In the genomic region with DNA sequence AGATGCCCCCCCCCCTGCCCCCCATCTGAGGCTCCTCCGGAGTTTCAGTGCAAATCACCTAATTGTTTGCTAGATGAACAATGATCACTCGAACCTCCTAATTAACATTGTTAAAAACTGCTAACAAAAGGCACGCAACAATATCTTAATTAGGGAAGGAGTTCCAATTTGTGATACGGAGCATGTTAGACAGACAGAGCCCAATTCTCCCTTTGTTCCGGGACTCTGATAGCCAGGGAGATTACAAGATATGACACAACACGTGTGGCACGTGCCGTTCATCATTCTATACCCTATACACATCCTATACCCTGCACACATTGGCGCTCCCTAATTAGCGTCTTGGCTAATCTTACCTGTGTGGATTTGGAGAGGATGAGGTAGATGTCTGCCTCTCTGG, we compare ENCODE assay signal across 22 mouse cellular contexts.
DNase-seq lines count a peak whose midpoint lies in the region; ATAC-seq and TF ChIP-seq lines count a peak whose summit lies in the region.
"Had no signal": no experiment of that assay in that cellular context is flagged by ENCODE, and none has a peak within 500 bp of the region (broad histone marks: within the 10 kb centered on the region; RNA-seq: fewer than 3 reads in every experiment).

No protein-coding gene starts in this region.

- no peak overlapping the region for H3K27ac ChIP-seq in forebrain, embryonic 11.5 days (ENCODE audit: low read depth, low read length)
- no peak overlapping the region for H3K27ac ChIP-seq in forebrain, postnatal 0 days (ENCODE audit: low read depth, low read length)
- 0 out of 2 replicates have a peak overlapping the region, but pooled peaks have one; percentile 52 for H3K27ac ChIP-seq in heart, embryonic 10.5 days
- H3K27ac ChIP-seq: embryonic facial prominence, embryonic 13.5 days; embryonic facial prominence, embryonic 15.5 days; forebrain, embryonic 15.5 days had no signal

- WGBS in forebrain, embryonic 11.5 days: 32% methylated on average over 10 of the region's 10 CpGs
- WGBS in forebrain, postnatal 0 days: 19% methylated on average over 10 of the region's 10 CpGs
- 65% methylated on average over 10 of the region's 10 CpGs for WGBS in heart, embryonic 10.5 days

- peaks cover 37% of the 10 kb centered on the region for H3K4me1 ChIP-seq in forebrain, embryonic 11.5 days (replicated peaks; ENCODE audit: control insufficient read depth, insufficient read depth, low read length)
- H3K4me1 ChIP-seq in forebrain, postnatal 0 days (ENCODE audit: insufficient read depth): peaks cover 8% of the 10 kb centered on the region; the same call in 1 of the 2 replicates
- H3K4me1 ChIP-seq in heart, embryonic 10.5 days: peaks cover 59% of the 10 kb centered on the region

- H3K36me3 ChIP-seq in forebrain, embryonic 11.5 days (ENCODE audit: control insufficient read depth, insufficient read depth, low read length): no peaks in the 10 kb centered on the region
- no peaks in the 10 kb centered on the region for H3K36me3 ChIP-seq in forebrain, postnatal 0 days (ENCODE audit: insufficient read depth)
- H3K36me3 ChIP-seq in heart, embryonic 10.5 days: no peaks in the 10 kb centered on the region
- H3K36me3 ChIP-seq: embryonic facial prominence, embryonic 13.5 days; embryonic facial prominence, embryonic 15.5 days; forebrain, embryonic 15.5 days had no signal

- H3K4me2 ChIP-seq in forebrain, embryonic 11.5 days (ENCODE audit: low read depth, low read length, severe bottlenecking): no peak overlapping the region
- no peak overlapping the region for H3K4me2 ChIP-seq in forebrain, postnatal 0 days (ENCODE audit: low read depth)
- H3K4me2 ChIP-seq: embryonic facial prominence, embryonic 13.5 days; embryonic facial prominence, embryonic 15.5 days; forebrain, embryonic 15.5 days had no signal

- peak overlapping the region; percentile 12; the same call in 1 of the 2 replicates for H3K9ac ChIP-seq in forebrain, embryonic 11.5 days (ENCODE audit: low read length)
- H3K9ac ChIP-seq in forebrain, postnatal 0 days: no peak overlapping the region
- H3K9ac ChIP-seq: embryonic facial prominence, embryonic 13.5 days; embryonic facial prominence, embryonic 15.5 days; forebrain, embryonic 15.5 days had no signal

- ATAC-seq in forebrain, embryonic 11.5 days (replicated peaks; ENCODE audit: low FRiP score): no peak
- ATAC-seq in forebrain, postnatal 0 days: no peak
- ATAC-seq: forebrain, embryonic 15.5 days had no signal

- intact Hi-C loops in heart, postnatal 25 days (cut with DNase I): no loop called here
- intact Hi-C loops in left cerebral cortex, postnatal 14 days (cut with DNase I): no loop called here

- no peaks in the 10 kb centered on the region for H3K27me3 ChIP-seq in forebrain, embryonic 11.5 days (ENCODE audit: control insufficient read depth, insufficient read depth, low read length)
- peaks cover 3% of the 10 kb centered on the region; the same call in 1 of the 2 replicates for H3K27me3 ChIP-seq in forebrain, postnatal 0 days (ENCODE audit: insufficient read depth, low read length)
- no peaks in the 10 kb centered on the region for H3K27me3 ChIP-seq in heart, embryonic 10.5 days (ENCODE audit: insufficient read depth, poor library complexity, severe bottlenecking)
- H3K27me3 ChIP-seq: embryonic facial prominence, embryonic 13.5 days; embryonic facial prominence, embryonic 15.5 days had no signal

- H3K9me3 ChIP-seq in forebrain, embryonic 11.5 days (ENCODE audit: control insufficient read depth, low read length): no peaks in the 10 kb centered on the region
- H3K9me3 ChIP-seq in forebrain, postnatal 0 days (ENCODE audit: low read length): no peaks in the 10 kb centered on the region
- no peaks in the 10 kb centered on the region for H3K9me3 ChIP-seq in heart, embryonic 10.5 days
- H3K9me3 ChIP-seq: embryonic facial prominence, embryonic 13.5 days; embryonic facial prominence, embryonic 15.5 days; forebrain, embryonic 15.5 days had no signal

- TF ChIP-seq POLR2A in brain, embryonic 14.5 days (IDR thresholded peaks at IDR 0.05; ENCODE audit: borderline replicate concordance, extremely low read depth, insufficient read depth, insufficient read length, poor library complexity, severe bottlenecking): no peak

- no peak overlapping the region for H3K4me3 ChIP-seq in forebrain, embryonic 11.5 days (ENCODE audit: low read depth, low read length)
- no peak overlapping the region for H3K4me3 ChIP-seq in forebrain, postnatal 0 days (ENCODE audit: low read depth, low read length)
- no peak overlapping the region for H3K4me3 ChIP-seq in heart, embryonic 10.5 days
- H3K4me3 ChIP-seq: embryonic facial prominence, embryonic 13.5 days; embryonic facial prominence, embryonic 15.5 days; erythroblast, embryonic 14.5 days; forebrain, embryonic 15.5 days had no signal

- no peak for DNase-seq in forebrain, embryonic 11.5 days (ENCODE audit: low spot score)
- DNase-seq in forebrain, postnatal 0 days: no peak
- no peak for DNase-seq in heart, embryonic 10.5 days (ENCODE audit: low spot score)
- DNase-seq in heart, postnatal 25 days (ENCODE audit: low spot score): no peak
- peak; percentile 26 for DNase-seq in brain, embryonic 14.5 days (ENCODE audit: low read depth)
- peak; percentile 82 for DNase-seq in retina, embryonic 14.5 days (ENCODE audit: low spot score)
- no peak for DNase-seq in left cerebral cortex, postnatal 14 days (ENCODE audit: low spot score in 2 of 2)
- no peak for DNase-seq in layer of hippocampus, adult 9-11 months
- DNase-seq: adrenal gland, adult 2 months; adrenal gland, postnatal 14 days; adrenal gland, postnatal 36 days; cerebellum, adult 11 months; cerebellum, adult 18-20 months; cerebellum, adult 8-10 months; cerebellum, adult 9-11 months; cerebellum, postnatal 14 days; cerebellum, postnatal 36 days; embryo, embryonic 11 days had no signal

- TF ChIP-seq CTCF in forebrain, postnatal 0 days (IDR thresholded peaks at IDR 0.05; ENCODE audit: low read depth): no peak
- TF ChIP-seq CTCF in brain, embryonic 14.5 days (IDR thresholded peaks at IDR 0.05; ENCODE audit: borderline replicate concordance, extremely low read depth, insufficient read depth, insufficient read length): no peak

Comparison
In these comparisons a context has a peak if more than half of its experiments do, and no peak if none do; other contexts are left out.
1. DNase-seq: peak in brain, embryonic 14.5 days (single experiment) and retina, embryonic 14.5 days (single experiment); none in forebrain, embryonic 11.5 days (single experiment), forebrain, postnatal 0 days (single experiment), heart, embryonic 10.5 days (single experiment), heart, postnatal 25 days (single experiment), left cerebral cortex, postnatal 14 days (0 of 2) and layer of hippocampus, adult 9-11 months (single experiment).